Comparison of ENCODE assay signal across 14 mouse cellular contexts in the genomic region with DNA sequence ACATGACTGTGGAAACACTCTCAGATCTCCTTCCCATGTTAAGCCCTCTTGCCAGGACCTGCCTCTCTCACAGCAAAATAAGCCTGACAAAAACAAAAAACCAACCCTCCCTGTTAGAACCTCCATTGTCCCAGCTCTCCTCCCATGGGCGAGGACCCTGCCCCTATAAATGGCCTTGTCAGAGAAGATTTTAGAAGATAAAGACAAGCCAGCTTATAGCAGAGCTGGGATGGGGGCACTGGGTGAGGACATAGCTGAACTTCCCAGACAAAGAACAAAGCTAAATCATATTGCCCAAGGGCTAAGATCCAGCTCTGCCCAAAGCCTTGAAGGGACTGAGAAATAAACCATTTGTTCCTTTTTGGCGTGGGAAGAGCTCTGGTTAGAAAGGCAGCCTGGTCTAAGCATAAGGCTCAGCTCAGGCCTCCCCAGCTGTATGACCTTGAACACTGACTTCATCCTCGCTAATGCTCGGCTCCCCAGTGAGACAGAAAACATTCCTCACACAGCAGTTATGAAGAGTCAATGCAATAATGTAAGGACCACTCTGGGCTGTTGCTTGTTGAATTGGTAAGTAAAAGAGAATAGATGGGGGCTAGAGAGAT.
DNase-seq lines count a peak whose midpoint lies in the region; ATAC-seq and TF ChIP-seq lines count a peak whose summit lies in the region.
"Had no signal": no experiment of that assay in that cellular context is flagged by ENCODE, and none has a peak within 500 bp of the region (broad histone marks: within the 10 kb centered on the region; RNA-seq: fewer than 3 reads in every experiment).

No protein-coding gene starts in this region.

- TF ChIP-seq CTCF in spleen, adult 2 months (IDR thresholded peaks at IDR 0.05; ENCODE audit: extremely low read depth, insufficient read depth, insufficient read length, insufficient replicate concordance), result no peak

- H3K27ac ChIP-seq in forebrain, embryonic 13.5 days, result 0 out of 2 replicates have a peak overlapping the region, but pooled peaks have one; percentile 17
- H3K27ac ChIP-seq in forebrain, embryonic 11.5 days (ENCODE audit: low read depth, low read length), result no peak overlapping the region
- peak overlapping the region; percentile 80 for H3K27ac ChIP-seq in kidney, embryonic 16.5 days (ENCODE audit: low read length)
- H3K27ac ChIP-seq in spleen, adult 2 months (ENCODE audit: insufficient read depth, low read length), result peak overlapping the region; percentile 18
- H3K27ac ChIP-seq: limb, embryonic 12.5 days had no signal

- H3K4me3 ChIP-seq in forebrain, embryonic 13.5 days, result no peak overlapping the region
- no peak overlapping the region for H3K4me3 ChIP-seq in forebrain, embryonic 11.5 days (ENCODE audit: low read depth, low read length)
- no peak overlapping the region for H3K4me3 ChIP-seq in kidney, embryonic 16.5 days (ENCODE audit: low read length)
- no peak overlapping the region for H3K4me3 ChIP-seq in spleen, adult 2 months (ENCODE audit: extremely low read depth, insufficient read depth, insufficient read length)
- H3K4me3 ChIP-seq: limb, embryonic 12.5 days; neural tube, embryonic 13.5 days had no signal

- no peaks in the 10 kb centered on the region; the same call in 1 of the 2 replicates for H3K4me1 ChIP-seq in forebrain, embryonic 13.5 days
- no peaks in the 10 kb centered on the region for H3K4me1 ChIP-seq in forebrain, embryonic 11.5 days (replicated peaks; ENCODE audit: control insufficient read depth, insufficient read depth, low read length)
- peaks cover 14% of the 10 kb centered on the region; the same call in 1 of the 2 replicates for H3K4me1 ChIP-seq in kidney, embryonic 16.5 days (ENCODE audit: insufficient read depth, low read length)
- H3K4me1 ChIP-seq in spleen, adult 2 months (ENCODE audit: control insufficient read depth, insufficient read depth, insufficient read length), result peaks cover 10% of the 10 kb centered on the region; the same call in 1 of the 2 replicates

- H3K27me3 ChIP-seq in forebrain, embryonic 13.5 days, result no peaks in the 10 kb centered on the region
- H3K27me3 ChIP-seq in forebrain, embryonic 11.5 days (ENCODE audit: control insufficient read depth, insufficient read depth, low read length), result no peaks in the 10 kb centered on the region
- H3K27me3 ChIP-seq in kidney, embryonic 16.5 days (ENCODE audit: insufficient read depth, low read length), result no peaks in the 10 kb centered on the region
- no peaks in the 10 kb centered on the region for H3K27me3 ChIP-seq in spleen, adult 2 months (ENCODE audit: control insufficient read depth, insufficient read depth, low read length)
- H3K27me3 ChIP-seq: limb, embryonic 12.5 days; neural tube, embryonic 13.5 days had no signal

- no peak for TF ChIP-seq POLR2A in spleen, adult 2 months (IDR thresholded peaks at IDR 0.05; ENCODE audit: low read depth, low read length)

- H3K36me3 ChIP-seq in forebrain, embryonic 13.5 days (ENCODE audit: poor library complexity, severe bottlenecking), result no peaks in the 10 kb centered on the region
- no peaks in the 10 kb centered on the region for H3K36me3 ChIP-seq in forebrain, embryonic 11.5 days (ENCODE audit: control insufficient read depth, insufficient read depth, low read length)
- no peaks in the 10 kb centered on the region for H3K36me3 ChIP-seq in kidney, embryonic 16.5 days (ENCODE audit: insufficient read depth, low read length)
- H3K36me3 ChIP-seq in spleen, adult 2 months (ENCODE audit: control insufficient read depth, insufficient read depth, low read length), result no peaks in the 10 kb centered on the region
- H3K36me3 ChIP-seq: limb, embryonic 12.5 days; neural tube, embryonic 13.5 days had no signal

- ATAC-seq in forebrain, embryonic 13.5 days, result no peak
- no peak for ATAC-seq in forebrain, embryonic 11.5 days (replicated peaks; ENCODE audit: low FRiP score)
- peak; percentile 53; the same call in 1 of the 2 replicates for ATAC-seq in kidney, embryonic 16.5 days (ENCODE audit: low FRiP score, low TSS enrichment)
- ATAC-seq: activated CD4-positive, CD25-positive, alpha-beta regulatory T cell, adult 4 months; forebrain, postnatal 0 days had no signal

- WGBS in forebrain, embryonic 13.5 days, result 60% methylated on average over 4 of the region's 4 CpGs
- 57% methylated on average over 4 of the region's 4 CpGs for WGBS in forebrain, embryonic 11.5 days
- WGBS in kidney, embryonic 16.5 days, result 43% methylated on average over 4 of the region's 4 CpGs
- 75% methylated on average over 4 of the region's 4 CpGs for WGBS in spleen, adult 2 months

- H3K9ac ChIP-seq in forebrain, embryonic 13.5 days, result no peak overlapping the region
- no peak overlapping the region for H3K9ac ChIP-seq in forebrain, embryonic 11.5 days (ENCODE audit: low read length)
- H3K9ac ChIP-seq in kidney, embryonic 16.5 days (replicated peaks; ENCODE audit: low read length), result no peak overlapping the region
- H3K9ac ChIP-seq: forebrain, postnatal 0 days; limb, embryonic 12.5 days; neural tube, embryonic 13.5 days had no signal

- H3K4me2 ChIP-seq in forebrain, embryonic 13.5 days, result no peak overlapping the region
- H3K4me2 ChIP-seq in forebrain, embryonic 11.5 days (ENCODE audit: low read depth, low read length, severe bottlenecking), result no peak overlapping the region
- no peak overlapping the region for H3K4me2 ChIP-seq in kidney, embryonic 16.5 days (replicated peaks; ENCODE audit: low read depth, low read length)
- H3K4me2 ChIP-seq: limb, embryonic 12.5 days; neural tube, embryonic 13.5 days had no signal

- DNase-seq in forebrain, embryonic 11.5 days (ENCODE audit: low spot score), result no peak
- DNase-seq in kidney, adult 11 months, result no peak
- no peak for DNase-seq in spleen, adult 2 months (ENCODE audit: low read depth in 1 of 2, low spot score in 2 of 2)
- DNase-seq in spleen, adult 12 weeks (ENCODE audit: low spot score), result no peak
- DNase-seq in cerebellum, adult 8-10 months, result no peak
- DNase-seq in MN1 (ENCODE audit: low spot score), result no peak
- DNase-seq: forebrain, postnatal 0 days; midbrain, embryonic 14.5 days; thymus, postnatal 14 days had no signal

- H3K9me3 ChIP-seq in forebrain, embryonic 13.5 days (replicated peaks), result no peaks in the 10 kb centered on the region
- no peaks in the 10 kb centered on the region for H3K9me3 ChIP-seq in forebrain, embryonic 11.5 days (ENCODE audit: control insufficient read depth, low read length)
- no peaks in the 10 kb centered on the region for H3K9me3 ChIP-seq in kidney, embryonic 16.5 days (ENCODE audit: low read length)
- H3K9me3 ChIP-seq: limb, embryonic 12.5 days; neural tube, embryonic 13.5 days had no signal
